Mouse (Mus musculus) left cerebral cortex, postnatal 4 days (tissue): ENCODE results near the gene Cep295nl. TPM values are rescaled to one million over a fixed set of nuclear protein-coding genes. Genes with fewer than 3 reads are reported as not detected.
A peak's percentile ranks its signal among the peaks of the same experiment; 100 is the strongest.
"Not testable (repeated sequence)": the region's sequence is repeated elsewhere in the genome, so short reads cannot be mapped to it uniquely, and the experiment has no call there.

ENCODE experiments used
- DNase-seq: peaks from one replicate; pipeline ENCODE4 v3.0.0-alpha.2; 2022
- intact Hi-C: fragments of 180-260 bp; cut with DNase I; formaldehyde crosslinking; loops from one replicate; pipeline ENCODE4 v1.15.1; 2025
- total RNA-seq, 2 experiments: library from RNA; stranded (reverse); gene quantifications; 2 replicates each; pipeline ENCODE4 v1.2.3; 2021

The Cep295nl gene
- total RNA-seq, result 1 to 10 TPM; 2.8 to 3.9 TPM

GRCm38 (mm10) chr11:118342400-118342981 is at the start of gene Cep295nl:
Gene Cep295nl, minus strand, starts transcription at chr11:118342500.
- peak; percentile 42 for DNase-seq
- intact Hi-C loops, result no loop called here

GRCm38 (mm10) chr11:118387816-118388215 is 45.5 kb upstream of the Cep295nl start:
- DNase-seq, intact Hi-C loops: not testable (repeated sequence)

- DNase-seq, result peak; percentile 92
- intact Hi-C loops, result loop anchor here (10.0 kb wide), 1 partner anchor 305 kb away; no protein-coding TSS in a partner anchor
Measured at GRCm38 (mm10) chr11:118379251-118380009, 37.1 kb upstream of the Cep295nl start.

- no peak for DNase-seq
- intact Hi-C loops, result loop anchor here (10.0 kb wide), 1 partner anchor 304 kb away; no protein-coding TSS in a partner anchor
Measured at GRCm38 (mm10) chr11:118378656-118379055, 36.4 kb upstream of the Cep295nl start.

GRCm38 (mm10) chr11:118376323-118376722 is 34.0 kb upstream of the Cep295nl start:
- DNase-seq, result not testable (repeated sequence)
- intact Hi-C loops, result loop anchor here (10.0 kb wide), 1 partner anchor 302 kb away; no protein-coding TSS in a partner anchor

- intact Hi-C loops, result loop anchor here (10.0 kb wide), 1 partner anchor 301 kb away; no protein-coding TSS in a partner anchor
- DNase-seq, result no peak
Measured at GRCm38 (mm10) chr11:118375881-118376280, 33.6 kb upstream of the Cep295nl start.

GRCm38 (mm10) chr11:118375461-118375860 is 33.2 kb upstream of the Cep295nl start:
- intact Hi-C loops, result loop anchor here (10.0 kb wide), 1 partner anchor 301 kb away; no protein-coding TSS in a partner anchor
- DNase-seq, result no peak

GRCm38 (mm10) chr11:118375006-118375405 is 32.7 kb upstream of the Cep295nl start:
- intact Hi-C loops, result loop anchor here (10.0 kb wide), 1 partner anchor 300 kb away; no protein-coding TSS in a partner anchor
- DNase-seq, result peak; percentile 53

- intact Hi-C loops, result loop anchor here (10.0 kb wide), 1 partner anchor 300 kb away; no protein-coding TSS in a partner anchor
- no peak for DNase-seq
Measured at GRCm38 (mm10) chr11:118374506-118374905, 32.2 kb upstream of the Cep295nl start.

- no peak for DNase-seq
- intact Hi-C loops, result loop anchor here (10.0 kb wide), 1 partner anchor 298 kb away; no protein-coding TSS in a partner anchor
Measured at GRCm38 (mm10) chr11:118372641-118373040, 30.3 kb upstream of the Cep295nl start.

GRCm38 (mm10) chr11:118371876-118372275 is 29.6 kb upstream of the Cep295nl start:
- intact Hi-C loops, result loop anchor here (10.0 kb wide), 1 partner anchor 297 kb away; no protein-coding TSS in a partner anchor

GRCm38 (mm10) chr11:118369657-118370056 is 27.4 kb upstream of the Cep295nl start:
- intact Hi-C loops, result loop anchor here (10.0 kb wide), 1 partner anchor 295 kb away; no protein-coding TSS in a partner anchor
- no peak for DNase-seq

More at GRCm38 (mm10) chr11:118371876-118372275, 29.6 kb upstream of the Cep295nl start:
- no peak for DNase-seq

GRCm38 (mm10) chr11:118369251-118369650 is 27.0 kb upstream of the Cep295nl start:
- intact Hi-C loops, result no loop called here
- no peak for DNase-seq

GRCm38 (mm10) chr11:118368330-118368729 is 26.0 kb upstream of the Cep295nl start:
- peak; percentile 54 for DNase-seq
- intact Hi-C loops, result no loop called here

- no peak for DNase-seq
- intact Hi-C loops, result no loop called here
Measured at GRCm38 (mm10) chr11:118366559-118366958, 24.3 kb upstream of the Cep295nl start.

- intact Hi-C loops, result no loop called here
Measured at GRCm38 (mm10) chr11:118366108-118366507, 23.8 kb upstream of the Cep295nl start.

GRCm38 (mm10) chr11:118365171-118365570 is 22.9 kb upstream of the Cep295nl start:
- intact Hi-C loops, result no loop called here
- peak; percentile 47 for DNase-seq

More at GRCm38 (mm10) chr11:118366108-118366507, 23.8 kb upstream of the Cep295nl start:
- no peak for DNase-seq

- intact Hi-C loops, result no loop called here
- DNase-seq, result no peak
Measured at GRCm38 (mm10) chr11:118364021-118364420, 21.7 kb upstream of the Cep295nl start.

GRCm38 (mm10) chr11:118362971-118363518 is 20.7 kb upstream of the Cep295nl start:
- DNase-seq, result peak; percentile 34
- intact Hi-C loops, result no loop called here

GRCm38 (mm10) chr11:118362501-118362900 is 20.2 kb upstream of the Cep295nl start:
- DNase-seq, result no peak
- intact Hi-C loops, result no loop called here

- DNase-seq, result peak; percentile 85
- intact Hi-C loops, result no loop called here
Measured at GRCm38 (mm10) chr11:118360907-118361341, 18.6 kb upstream of the Cep295nl start.
